Mouse (Mus musculus): Measurements from ENCODE around the gene Kdm2a. TPM values are rescaled to one million over a fixed set of nuclear protein-coding genes. Genes with fewer than 3 reads are reported as not detected.

Gene Kdm2a
- polyA plus RNA-seq, 1 experiment from 2014 or later, result 35.5 TPM

- Histone ChIP-seq H3K27me3 (replicated peaks) (peaks cover 7% of the 10 kb centered on the region; the same call in 1 of the 2 replicates), H3K9me3 (no peaks in the 10 kb centered on the region), H3K36me3 (no peaks in the 10 kb centered on the region), H3K9ac (peak overlapping the region; percentile 98), H3K4me1 (peaks cover 63% of the 10 kb centered on the region), H3K27ac (replicated peaks) (peak overlapping the region; percentile 79), H3K4me2 (peak overlapping the region; percentile 82), H3K4me3 (peak overlapping the region; percentile 89)
- no peak for ATAC-seq (ENCODE audit: extremely low read depth, insufficient number of reproducible peaks, low FRiP score, low TSS enrichment)
- WGBS, result 48% methylated on average over 4 of the region's 4 CpGs
Observed at GRCm38 (mm10) chr19:4304871-4305321, 93.2 kb downstream of the Kdm2a start.

GRCm38 (mm10) chr19:4304251-4304821 lies 93.7 kb downstream of the Kdm2a start:
- WGBS, result 66% methylated on average over 5 of the region's 5 CpGs
- Histone ChIP-seq H3K9me3 (no peaks in the 10 kb centered on the region), H3K4me2 (peak overlapping the region; percentile 82), H3K36me3 (no peaks in the 10 kb centered on the region), H3K27me3 (replicated peaks) (peaks cover 7% of the 10 kb centered on the region; the same call in 1 of the 2 replicates), H3K9ac (peak overlapping the region; percentile 98), H3K4me1 (peaks cover 68% of the 10 kb centered on the region), H3K4me3 (peak overlapping the region; percentile 89), H3K27ac (replicated peaks) (no peak overlapping the region; the same call in 1 of the 2 replicates)
- ATAC-seq (ENCODE audit: extremely low read depth, insufficient number of reproducible peaks, low FRiP score, low TSS enrichment), result no peak

GRCm38 (mm10) chr19:4303640-4303995 lies 94.5 kb downstream of the Kdm2a start:
- no peak overlapping the region for H3K4me3 ChIP-seq
- 85% methylated on average over 5 of the region's 5 CpGs for WGBS
- H3K9ac ChIP-seq, result no peak overlapping the region
- no peak for ATAC-seq (ENCODE audit: extremely low read depth, insufficient number of reproducible peaks, low FRiP score, low TSS enrichment)
- H3K27ac ChIP-seq (replicated peaks), result peak overlapping the region; percentile 85; the same call in 1 of the 2 replicates
- H3K27me3 ChIP-seq (replicated peaks), result peaks cover 7% of the 10 kb centered on the region; the same call in 1 of the 2 replicates
- H3K4me1 ChIP-seq, result peaks cover 74% of the 10 kb centered on the region
- no peaks in the 10 kb centered on the region for H3K9me3 ChIP-seq
- H3K4me2 ChIP-seq, result peak overlapping the region; percentile 82; the same call in 1 of the 2 replicates
- H3K36me3 ChIP-seq, result no peaks in the 10 kb centered on the region

- peak overlapping the region; percentile 27 for H3K4me3 ChIP-seq
- 56% methylated on average over 7 of the region's 7 CpGs for WGBS
Observed at GRCm38 (mm10) chr19:4302936-4303639, 95.0 kb downstream of the Kdm2a start.

GRCm38 (mm10) chr19:4301735-4302651 lies 96.1 kb downstream of the Kdm2a start:
- no peaks in the 10 kb centered on the region for H3K27me3 ChIP-seq (replicated peaks)
- H3K4me2 ChIP-seq, result peak overlapping the region; percentile 82
- ATAC-seq (ENCODE audit: extremely low read depth, insufficient number of reproducible peaks, low FRiP score, low TSS enrichment), result no peak
- H3K9me3 ChIP-seq, result no peaks in the 10 kb centered on the region
- peak overlapping the region; percentile 85 for H3K27ac ChIP-seq (replicated peaks)
- H3K4me3 ChIP-seq, result peak overlapping the region; percentile 27
- H3K4me1 ChIP-seq, result peaks cover 83% of the 10 kb centered on the region
- H3K9ac ChIP-seq, result peak overlapping the region; percentile 62
- peaks cover 8% of the 10 kb centered on the region for H3K36me3 ChIP-seq
- 19% methylated on average over 21 of the region's 21 CpGs for WGBS

More at GRCm38 (mm10) chr19:4302936-4303639, 95.0 kb downstream of the Kdm2a start:
- peaks cover 74% of the 10 kb centered on the region for H3K4me1 ChIP-seq
- peak overlapping the region; percentile 85 for H3K27ac ChIP-seq (replicated peaks)
- H3K36me3 ChIP-seq, result peaks cover 3% of the 10 kb centered on the region; the same call in 1 of the 2 replicates
- peak overlapping the region; percentile 82 for H3K4me2 ChIP-seq
- H3K9me3 ChIP-seq, result no peaks in the 10 kb centered on the region
- peaks cover 7% of the 10 kb centered on the region; the same call in 1 of the 2 replicates for H3K27me3 ChIP-seq (replicated peaks)
- peak overlapping the region; percentile 62 for H3K9ac ChIP-seq
- ATAC-seq (ENCODE audit: extremely low read depth, insufficient number of reproducible peaks, low FRiP score, low TSS enrichment), result no peak

GRCm38 (mm10) chr19:4300852-4301734 lies 97.0 kb downstream of the Kdm2a start:
- Histone ChIP-seq H3K27ac (replicated peaks) (peak overlapping the region; percentile 85), H3K4me2 (peak overlapping the region; percentile 82), H3K4me1 (peaks cover 75% of the 10 kb centered on the region), H3K36me3 (peaks cover 15% of the 10 kb centered on the region), H3K9ac (peak overlapping the region; percentile 62), H3K9me3 (no peaks in the 10 kb centered on the region), H3K27me3 (replicated peaks) (no peaks in the 10 kb centered on the region), H3K4me3 (peak overlapping the region; percentile 27)
- WGBS, result 51% methylated on average over 11 of the region's 11 CpGs
- ATAC-seq (ENCODE audit: extremely low read depth, insufficient number of reproducible peaks, low FRiP score, low TSS enrichment), result no peak

- Histone ChIP-seq H3K9me3 (no peaks in the 10 kb centered on the region), H3K27me3 (replicated peaks) (no peaks in the 10 kb centered on the region), H3K36me3 (peaks cover 18% of the 10 kb centered on the region), H3K27ac (replicated peaks) (peak overlapping the region; percentile 46; the same call in 1 of the 2 replicates), H3K4me1 (peaks cover 74% of the 10 kb centered on the region), H3K9ac (no peak overlapping the region), H3K4me2 (no peak overlapping the region), H3K4me3 (no peak overlapping the region)
- ATAC-seq (ENCODE audit: extremely low read depth, insufficient number of reproducible peaks, low FRiP score, low TSS enrichment), result no peak
- 48% methylated on average over 7 of the region's 7 CpGs for WGBS
Observed at GRCm38 (mm10) chr19:4300271-4300704, 97.8 kb downstream of the Kdm2a start.

- Histone ChIP-seq H3K4me2 (no peak overlapping the region), H3K9me3 (no peaks in the 10 kb centered on the region), H3K4me1 (peaks cover 69% of the 10 kb centered on the region), H3K27me3 (replicated peaks) (no peaks in the 10 kb centered on the region), H3K36me3 (peaks cover 18% of the 10 kb centered on the region), H3K9ac (no peak overlapping the region), H3K27ac (replicated peaks) (peak overlapping the region; percentile 46; the same call in 1 of the 2 replicates), H3K4me3 (no peak overlapping the region)
- ATAC-seq (ENCODE audit: extremely low read depth, insufficient number of reproducible peaks, low FRiP score, low TSS enrichment), result no peak
- 73% methylated on average over 6 of the region's 6 CpGs for WGBS
Observed at GRCm38 (mm10) chr19:4299574-4300270, 98.4 kb downstream of the Kdm2a start.

GRCm38 (mm10) chr19:4299126-4299525 lies 99.0 kb downstream of the Kdm2a start:
- 88% methylated on average over 7 of the region's 7 CpGs for WGBS

More at GRCm38 (mm10) chr19:4299126-4299525, 99.0 kb downstream of the Kdm2a start:
- no peak overlapping the region for H3K27ac ChIP-seq (replicated peaks)
- H3K27me3 ChIP-seq (replicated peaks), result no peaks in the 10 kb centered on the region
- ATAC-seq (ENCODE audit: extremely low read depth, insufficient number of reproducible peaks, low FRiP score, low TSS enrichment), result no peak
- H3K36me3 ChIP-seq, result peaks cover 18% of the 10 kb centered on the region
- no peak overlapping the region for H3K9ac ChIP-seq
- H3K4me1 ChIP-seq, result peaks cover 66% of the 10 kb centered on the region
- no peaks in the 10 kb centered on the region for H3K9me3 ChIP-seq
- no peak overlapping the region for H3K4me2 ChIP-seq
- H3K4me3 ChIP-seq, result no peak overlapping the region
